Mouse (Mus musculus): ENCODE measurements at regions not wholly inside any gene's neighbourhood (a gene's known extent, or its start where the extent isn't known, plus 50 kb on each side); places are given as distances from the start of the nearest gene placed in this dataset.

DNA sequence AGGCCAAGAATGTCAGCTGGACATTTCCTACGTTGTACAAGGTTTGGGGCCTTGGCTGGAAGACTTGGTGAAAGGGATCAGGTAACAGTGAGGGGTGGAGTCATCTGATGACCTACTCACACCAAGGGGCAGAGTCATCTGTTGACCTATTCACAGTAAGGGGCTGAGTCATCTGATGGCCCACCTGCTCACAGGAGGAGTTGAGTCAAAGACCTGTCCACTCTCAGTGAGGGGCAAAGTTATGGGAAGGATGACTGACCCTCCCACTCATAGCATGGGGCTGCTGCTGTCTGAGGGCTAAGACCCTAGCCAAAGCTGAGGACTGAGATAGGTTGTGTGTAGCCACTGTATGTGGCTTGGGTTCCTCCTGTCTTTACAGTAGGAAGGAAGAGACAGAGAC, 107.2 kb upstream of the Camk1g start:
- DNase-seq (ENCODE audit: low spot score), result no peak

DNA sequence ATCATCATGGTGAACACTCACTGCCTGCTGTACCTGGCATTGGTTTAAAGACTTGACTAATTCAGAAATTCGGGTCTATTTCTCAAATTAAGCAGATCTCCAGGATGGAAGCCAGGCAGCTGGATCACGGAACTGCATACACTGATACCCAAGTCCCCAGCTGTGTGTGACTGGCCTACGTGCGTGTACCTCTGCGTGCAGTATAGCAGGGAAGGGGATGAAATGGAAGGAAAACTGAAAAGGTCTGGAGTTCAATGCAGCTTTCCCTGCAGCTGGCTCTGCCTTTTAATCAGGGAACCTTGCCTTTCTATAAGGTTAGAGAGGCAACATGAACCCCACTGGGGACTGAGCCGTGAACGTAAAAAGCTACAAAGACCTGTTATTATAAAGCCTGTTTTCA, 106.7 kb upstream of the Camk1g start:
- DNase-seq (ENCODE audit: low spot score), result no peak

DNA sequence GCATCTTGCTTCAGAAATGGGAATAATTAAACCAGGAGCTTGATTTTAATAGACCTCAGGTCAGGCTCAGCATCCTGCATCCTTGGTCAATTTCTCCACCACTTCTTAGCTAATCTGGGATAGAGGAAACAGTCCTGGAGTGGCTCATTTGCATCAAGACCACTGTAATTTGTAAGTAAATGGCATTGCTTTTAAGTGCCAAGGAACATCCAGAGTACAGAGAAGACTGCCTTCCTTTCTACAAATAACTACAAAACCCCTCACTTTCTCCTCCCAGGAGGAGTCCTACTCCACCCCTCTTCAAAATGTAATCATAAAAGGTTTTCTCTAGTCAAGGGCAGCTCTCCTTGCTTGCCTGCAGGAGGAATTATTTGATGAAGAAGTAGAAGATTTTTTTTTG, 96.2 kb upstream of the Camk1g start:
- DNase-seq (ENCODE audit: low spot score), result no peak

DNA sequence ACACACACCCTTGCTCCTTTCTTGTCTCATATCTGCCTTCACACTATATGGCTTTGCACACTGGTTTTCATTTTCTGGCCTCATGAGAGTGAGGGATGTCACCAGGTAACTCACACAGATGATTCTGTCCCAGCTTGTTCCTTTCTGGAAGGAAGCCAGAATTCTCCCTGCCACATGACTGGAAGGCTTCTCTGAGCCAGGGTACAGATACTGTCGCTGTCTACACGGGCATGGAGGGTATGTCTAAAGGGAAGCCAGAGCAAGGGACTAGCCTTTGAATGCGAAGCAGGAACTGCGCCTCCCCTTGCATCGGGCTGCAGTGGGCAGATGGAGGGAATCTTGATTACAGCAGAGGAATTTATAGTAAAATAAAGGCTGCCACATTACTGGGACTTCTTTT, 89.6 kb upstream of the Camk1g start:
- DNase-seq (ENCODE audit: low spot score), result no peak

DNA sequence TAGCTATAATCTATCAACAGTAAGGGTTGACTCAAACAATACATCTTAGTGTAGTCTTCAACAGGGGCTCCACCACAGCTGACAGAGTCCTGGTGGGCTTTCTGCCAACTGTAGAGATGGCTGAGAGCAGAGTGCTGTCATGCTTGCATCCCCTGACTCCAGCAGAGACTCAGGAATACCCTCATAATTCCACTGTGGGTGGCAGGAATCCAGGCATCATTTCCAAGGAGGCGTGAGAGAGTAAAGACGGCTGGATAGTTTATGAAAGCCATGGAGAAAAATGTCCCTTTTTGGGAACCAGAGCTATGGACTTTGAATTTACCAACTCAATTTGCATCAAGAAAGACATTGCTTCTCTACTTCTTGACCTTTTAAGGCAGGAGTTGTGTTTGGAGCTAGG, 87.8 kb upstream of the Camk1g start:
- no peak for DNase-seq (ENCODE audit: low spot score)

DNA sequence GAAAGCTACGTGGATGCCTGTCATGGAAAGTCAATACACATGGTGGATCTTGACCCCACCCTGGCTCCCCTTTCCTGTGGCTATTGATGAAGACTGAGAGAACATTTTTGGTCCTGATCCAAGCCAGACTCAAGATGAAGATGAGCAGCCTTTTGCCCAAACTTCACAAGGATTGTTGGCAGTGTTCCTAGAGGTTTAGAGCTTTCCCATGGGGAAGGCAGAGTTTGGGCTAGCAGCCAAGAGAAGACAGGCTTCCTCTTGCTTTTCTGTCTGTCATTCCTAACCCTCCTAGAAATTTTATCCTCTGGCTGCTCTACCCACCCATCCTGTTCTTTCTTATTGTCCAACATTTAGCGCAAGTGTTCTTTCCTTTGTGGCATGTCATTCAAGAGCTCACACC, 83.6 kb upstream of the Camk1g start:
- DNase-seq (ENCODE audit: low spot score), result no peak

DNA sequence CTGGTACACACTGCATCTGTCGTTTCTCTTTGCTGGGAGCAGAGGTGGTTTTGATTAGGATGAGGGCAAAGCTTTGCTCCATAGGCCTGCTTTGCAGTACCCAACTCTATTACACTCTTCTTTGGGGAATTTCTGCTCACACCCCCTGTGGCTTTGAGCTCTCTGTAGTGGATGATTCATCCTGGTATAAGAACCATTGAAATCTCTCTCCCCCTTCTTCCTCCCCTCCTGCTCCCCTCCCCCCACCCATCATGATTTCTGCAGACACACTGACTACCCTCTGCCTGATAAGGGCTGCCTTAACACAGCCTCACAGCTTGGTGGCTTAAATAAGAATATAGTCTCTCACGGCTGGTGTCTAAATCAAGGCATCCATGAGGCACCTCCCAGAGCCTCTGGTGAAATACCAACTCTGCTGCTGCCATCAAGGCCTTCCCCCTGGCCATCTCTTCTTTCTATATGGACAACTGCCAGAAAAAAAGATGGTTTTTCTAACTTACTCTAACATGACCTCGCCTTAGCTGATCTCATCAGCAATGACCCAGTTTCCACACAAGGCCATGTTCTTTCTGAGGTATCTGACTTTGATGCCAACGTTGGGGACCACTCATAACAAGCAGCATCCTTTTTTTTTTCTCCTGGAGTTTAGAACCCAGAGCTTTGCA, 81.5 kb upstream of the Camk1g start:
- no peak for DNase-seq (ENCODE audit: low spot score)

DNA sequence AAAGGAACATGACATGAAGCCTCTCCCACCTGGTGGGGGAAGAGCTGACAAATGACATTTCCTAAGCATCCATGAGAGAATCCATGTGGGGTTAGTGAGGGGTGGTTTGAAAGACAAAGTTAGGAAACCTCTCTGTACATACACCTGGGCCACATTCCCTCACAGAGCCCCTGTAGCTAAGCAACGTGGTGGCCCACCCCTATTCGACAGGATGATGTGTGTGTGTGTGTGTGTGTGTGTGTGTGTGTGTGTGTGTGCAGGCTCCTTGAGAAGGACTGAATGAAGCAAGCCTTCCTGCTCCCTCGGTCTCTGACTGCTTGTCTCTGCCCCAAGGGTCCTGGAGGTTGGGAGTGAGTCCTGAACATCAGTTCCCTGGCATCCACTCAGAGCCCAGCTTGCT, 80.7 kb upstream of the Camk1g start:
- no peak for DNase-seq (ENCODE audit: low spot score)

DNA sequence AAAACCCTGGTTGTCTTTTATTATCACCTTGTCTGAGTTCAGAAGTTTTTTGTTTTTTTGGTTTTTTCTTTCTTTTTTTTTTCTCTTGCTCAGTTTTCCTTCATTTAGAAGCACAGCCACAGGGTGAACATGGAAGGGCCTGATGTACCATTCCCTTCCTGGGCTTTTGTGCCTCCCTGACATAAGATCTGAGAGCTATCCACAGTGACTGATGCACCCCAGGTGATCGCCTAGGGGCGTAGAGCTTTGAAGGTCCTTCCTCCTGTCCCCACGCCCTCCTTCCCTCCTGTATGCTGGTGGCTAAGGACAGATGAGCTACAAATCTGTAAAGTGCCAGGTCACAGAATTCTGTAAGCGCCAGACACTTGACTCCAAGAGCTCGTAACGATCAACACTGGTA, 80.1 kb upstream of the Camk1g start:
- no peak for DNase-seq (ENCODE audit: low spot score)

DNA sequence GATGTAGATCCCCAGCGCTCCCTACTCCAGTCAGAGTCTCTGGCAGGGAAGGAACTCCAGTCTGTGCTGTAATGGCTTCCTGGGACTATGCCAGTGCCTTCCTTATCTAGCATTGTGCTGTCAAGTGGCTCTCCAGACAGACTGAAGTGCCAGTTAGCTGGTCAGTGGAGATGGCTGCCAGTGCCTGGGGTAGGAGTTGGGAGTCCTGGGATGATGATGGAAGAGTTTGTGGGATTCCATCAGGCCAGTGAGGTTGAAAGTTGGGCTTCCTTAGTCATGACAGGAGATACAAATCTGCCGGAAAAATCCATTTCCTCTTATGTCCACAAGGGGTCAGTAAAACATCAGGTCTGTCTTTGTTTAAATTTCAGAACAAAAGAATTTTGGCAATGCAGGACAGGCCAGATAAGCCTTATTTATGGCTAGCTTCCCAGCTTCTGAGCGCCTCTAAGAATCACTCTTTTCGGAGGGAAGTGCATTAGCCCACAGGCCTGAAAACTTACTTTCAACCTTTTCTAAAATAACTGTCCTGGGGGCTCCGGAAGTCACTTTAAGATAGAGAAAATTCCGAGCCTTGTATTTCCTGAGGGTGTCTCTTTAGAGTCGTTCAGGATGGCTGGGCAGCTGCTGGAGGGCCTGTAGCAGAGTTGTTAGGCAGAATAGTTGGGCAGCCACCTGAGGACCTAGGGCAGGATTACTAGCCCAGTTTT, 79.5 kb upstream of the Camk1g start:
- DNase-seq (ENCODE audit: low spot score), result peak; percentile 44

DNA sequence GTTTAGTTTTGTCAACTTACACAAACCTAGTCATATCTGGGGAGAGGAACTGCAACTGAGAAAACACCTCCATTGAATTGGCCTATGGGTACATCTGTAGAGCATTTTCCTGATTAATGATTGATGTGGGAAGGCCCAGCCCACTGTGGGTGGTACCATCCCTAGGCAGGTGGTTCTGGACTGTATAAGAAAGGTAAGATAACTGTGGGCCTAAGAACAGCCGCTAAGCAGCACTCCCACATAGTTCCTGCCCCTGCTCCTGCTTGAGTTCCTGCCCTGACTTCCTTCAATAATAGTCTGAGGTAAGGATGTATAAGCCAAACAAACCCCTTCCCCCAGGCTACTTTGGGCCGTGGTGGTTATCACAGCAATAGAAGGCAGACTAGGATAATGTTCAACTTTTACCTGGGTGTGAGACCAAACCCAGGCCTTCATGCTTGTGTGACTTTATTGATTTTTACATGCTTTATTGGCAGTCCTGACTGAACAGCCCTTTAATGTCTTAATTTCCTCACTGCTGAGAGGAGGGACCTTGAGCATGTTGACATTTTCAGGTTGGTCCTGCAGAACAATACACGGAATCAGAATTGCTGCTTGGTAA, 78.8 kb upstream of the Camk1g start:
- no peak for DNase-seq (ENCODE audit: low spot score)

DNA sequence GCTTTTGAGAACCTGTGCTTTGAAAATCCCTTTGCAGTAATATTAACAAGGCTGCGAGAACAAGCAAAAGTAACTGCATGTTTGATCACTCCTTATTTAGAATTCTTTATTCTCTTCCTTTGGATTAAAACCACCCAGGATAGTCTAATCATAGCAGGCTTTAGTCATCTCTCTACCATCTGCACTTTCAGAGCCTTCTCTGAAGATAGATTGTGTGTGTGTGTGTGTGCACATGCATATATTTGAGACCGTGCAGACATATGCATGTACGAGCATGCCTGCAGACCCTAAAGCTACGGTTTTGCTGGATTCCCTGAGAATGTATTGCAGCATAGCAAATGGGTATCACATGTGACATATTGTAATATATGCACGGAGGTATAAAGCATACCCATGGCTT, 77.5 kb upstream of the Camk1g start:
- no peak for DNase-seq (ENCODE audit: low spot score)

DNA sequence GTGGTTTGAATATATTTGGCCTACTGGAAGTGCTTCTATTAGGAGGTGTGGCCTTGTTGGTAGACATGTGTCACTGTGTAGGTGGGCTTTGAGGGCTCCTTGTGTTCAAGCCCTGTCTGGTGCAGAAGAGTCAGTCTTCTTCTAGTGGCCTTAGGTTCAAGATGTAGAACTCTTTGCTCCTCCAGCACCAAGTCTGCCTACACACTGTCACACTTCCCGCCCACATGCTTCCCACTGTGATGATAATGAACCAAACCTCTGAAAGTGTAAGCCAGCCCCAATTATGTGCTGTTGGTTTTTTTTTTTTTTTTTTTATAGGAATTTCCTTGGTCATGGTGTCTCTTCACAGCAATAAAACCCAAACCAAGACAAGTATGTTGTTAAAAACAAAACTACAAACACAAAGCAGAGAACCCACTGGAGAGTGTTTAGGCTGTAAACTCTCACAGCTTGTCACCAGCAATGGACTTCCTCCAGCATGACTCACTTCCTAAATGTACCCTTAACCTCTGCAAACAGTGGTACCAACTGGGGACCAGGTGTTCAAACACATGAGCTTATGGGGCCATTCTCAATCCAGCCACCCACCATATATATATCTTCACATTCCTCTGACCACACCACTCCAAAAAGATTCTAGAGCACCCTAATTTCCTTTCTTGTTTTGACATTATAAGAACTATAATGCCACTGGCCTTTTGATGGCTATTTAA, 74.0 kb upstream of the Camk1g start:
- DNase-seq (ENCODE audit: low spot score), result no peak

DNA sequence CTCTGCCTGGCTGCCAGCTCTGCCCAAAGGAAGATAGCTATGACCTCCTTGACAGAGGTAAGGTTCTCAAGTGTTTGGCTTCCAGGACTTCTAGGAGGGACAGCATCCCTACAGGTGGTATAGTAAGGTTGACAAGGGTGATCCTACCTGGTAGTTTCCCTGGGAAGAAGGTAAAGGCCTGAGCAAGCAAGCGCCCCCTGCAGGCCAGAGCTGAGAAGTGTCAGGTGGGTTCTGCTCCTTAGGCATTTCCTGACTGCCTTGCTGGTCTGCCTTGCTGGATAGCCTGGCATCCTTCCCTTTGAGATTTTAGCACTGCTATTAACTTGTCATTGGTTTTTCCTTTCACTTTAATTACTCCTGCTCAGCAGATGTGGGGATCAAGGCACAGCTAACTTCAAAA, 70.4 kb upstream of the Camk1g start:
- no peak for DNase-seq (ENCODE audit: low spot score)

DNA sequence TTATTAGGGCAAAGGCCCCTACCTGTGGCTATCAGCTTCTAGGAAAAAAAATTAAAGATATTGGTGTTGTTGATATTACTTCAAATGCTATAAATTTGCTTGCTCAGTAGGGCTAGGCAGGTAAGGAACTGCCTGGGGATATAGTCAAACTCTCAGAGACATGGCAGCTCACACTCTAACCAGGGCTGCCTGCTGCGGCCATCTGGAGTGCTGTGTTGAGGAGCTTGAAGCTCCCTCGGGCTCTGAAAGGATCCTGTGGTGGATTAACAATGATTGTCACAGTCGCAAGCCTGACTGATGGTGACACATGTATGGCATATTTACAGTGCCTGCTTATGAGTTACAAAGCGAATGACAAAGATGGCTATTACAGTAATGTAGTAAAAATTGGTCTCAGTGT, 64.2 kb upstream of the Camk1g start:
- DNase-seq (ENCODE audit: low spot score), result no peak

DNA sequence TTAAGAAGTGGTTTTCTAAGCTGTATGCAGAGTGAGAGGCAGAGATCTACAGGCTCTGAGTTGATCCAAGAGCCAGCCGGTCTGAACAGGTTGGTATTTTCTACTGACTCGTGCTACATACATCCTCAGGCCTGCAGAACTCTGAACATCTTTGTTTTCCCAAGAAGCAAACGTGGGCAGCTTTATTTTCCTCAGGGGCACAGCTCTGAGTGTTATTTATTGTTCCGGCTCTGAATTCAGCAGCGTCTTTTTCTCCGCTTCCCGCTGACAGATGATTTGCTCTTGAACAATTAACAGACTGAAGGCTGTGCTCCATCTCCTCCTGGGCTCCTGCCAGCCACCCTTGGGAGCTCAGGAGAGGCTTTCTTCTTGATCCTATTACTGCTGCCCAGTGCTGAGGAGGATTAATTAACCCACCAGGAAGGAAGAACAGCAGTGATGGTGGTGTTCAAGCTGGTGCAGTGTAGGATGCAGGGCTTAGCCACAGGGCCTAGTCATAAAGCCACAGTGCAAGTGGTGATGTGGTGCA, 63.5 kb upstream of the Camk1g start:
- no peak for DNase-seq (ENCODE audit: low spot score)

DNA sequence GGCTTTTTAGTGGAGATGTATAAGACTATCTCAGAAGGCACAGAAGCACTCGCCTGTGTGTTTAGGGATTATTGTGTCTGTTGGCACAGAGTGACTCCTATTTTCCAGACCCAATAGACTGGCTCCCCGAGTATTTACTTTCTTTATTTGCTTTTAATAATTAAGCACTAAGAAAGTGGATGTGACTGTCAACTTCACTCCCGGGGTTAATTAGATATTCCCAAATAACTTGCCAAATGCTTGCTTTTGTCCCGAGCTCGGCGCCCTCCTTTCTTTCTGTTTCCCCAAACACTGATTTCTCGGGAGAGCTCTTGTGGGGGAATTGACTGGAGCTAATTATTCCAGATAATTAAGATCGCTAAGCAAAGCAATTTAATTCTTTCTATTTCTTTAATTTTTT, 60.1 kb upstream of the Camk1g start:
- DNase-seq (ENCODE audit: low spot score), result no peak

DNA sequence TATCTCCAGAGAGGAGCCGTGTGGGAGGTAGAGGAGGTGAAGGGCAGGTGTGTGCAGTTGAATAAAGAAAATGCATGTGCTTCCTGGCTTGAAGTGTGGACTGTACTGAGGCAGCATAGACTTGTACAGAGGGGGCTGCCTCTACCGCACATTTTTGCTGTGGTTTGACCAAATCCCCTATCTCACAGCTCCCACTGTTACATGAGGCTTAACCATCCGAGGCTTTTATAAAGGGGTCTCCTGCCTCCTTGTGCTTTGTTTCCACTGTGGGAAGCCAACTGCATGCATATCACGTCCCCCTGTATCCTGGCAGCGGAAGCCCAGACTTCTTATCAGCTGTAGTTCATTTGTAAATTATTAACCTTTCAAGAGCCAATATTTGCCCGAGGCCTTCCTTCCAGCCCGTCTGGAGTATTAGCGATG, 53.6 kb upstream of the Camk1g start:
- no peak for DNase-seq (ENCODE audit: low spot score)

DNA sequence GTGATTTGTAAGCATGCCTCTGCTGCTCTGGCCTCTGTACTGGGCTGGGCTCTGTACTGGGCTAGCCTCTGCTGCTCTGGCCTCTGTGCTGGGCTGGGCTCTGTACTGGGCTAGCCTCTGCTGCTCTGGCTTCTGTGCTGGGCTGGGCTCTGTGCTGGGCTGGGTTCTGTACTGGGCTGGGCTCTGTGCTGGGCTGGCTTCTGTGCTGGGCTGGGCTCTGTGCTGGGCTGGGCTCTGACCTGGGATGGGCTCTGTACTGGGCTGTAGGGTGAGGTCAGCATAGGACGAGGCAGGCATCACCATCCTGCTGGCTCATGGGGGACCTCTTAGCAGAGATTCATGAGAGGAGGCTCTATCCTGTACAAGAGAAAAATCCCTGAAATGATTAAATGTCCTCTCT, 52.8 kb upstream of the Camk1g start:
- DNase-seq (ENCODE audit: low spot score), result no peak

DNA sequence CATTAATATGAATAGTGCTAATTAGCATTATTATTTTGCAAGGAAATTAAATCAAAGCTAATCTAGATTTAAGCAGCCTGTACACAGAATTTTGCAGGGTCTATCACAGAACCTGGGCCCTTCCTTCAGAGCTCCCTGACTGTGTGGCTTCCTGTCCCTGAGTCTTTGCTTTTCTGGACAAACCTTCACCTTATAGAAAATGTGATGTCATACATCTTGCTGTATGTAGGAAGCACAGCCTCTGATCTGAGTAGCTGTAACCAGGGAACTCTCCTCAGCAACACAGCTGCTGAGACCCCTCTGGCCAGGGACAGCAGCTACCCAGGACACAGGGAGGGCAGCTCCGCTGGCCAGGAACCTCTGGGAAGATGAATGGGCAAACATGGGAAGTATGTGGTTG, 51.7 kb upstream of the Camk1g start:
- DNase-seq (ENCODE audit: low spot score), result no peak

DNA sequence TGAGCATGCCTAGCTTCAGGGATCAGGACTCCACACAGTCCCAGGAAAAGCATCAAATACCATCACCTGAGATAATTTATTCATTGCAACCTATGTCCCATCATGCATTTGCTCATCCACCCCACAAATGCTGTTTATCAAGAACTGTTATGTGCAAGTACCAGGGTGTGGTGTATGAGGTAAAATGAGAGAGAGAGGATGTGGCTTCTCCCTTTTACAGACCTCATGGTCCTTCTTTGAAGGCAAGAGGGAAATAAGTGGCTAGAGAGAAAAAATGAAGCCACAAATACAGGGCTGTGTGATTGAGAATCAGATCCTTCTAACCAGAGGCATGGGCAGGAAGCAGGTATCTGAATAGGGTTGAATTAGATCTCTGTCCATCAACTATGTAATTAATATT, 51.3 kb upstream of the Camk1g start:
- DNase-seq (ENCODE audit: low spot score), result no peak
